Mouse (Mus musculus): ENCODE results near the gene Cd101. TPM values are rescaled to one million over a fixed set of nuclear protein-coding genes. Genes with fewer than 3 reads are reported as not detected.

Gene Cd101
- 0.18 TPM in 1 of 2 replicates, not detected in the other for total RNA-seq (2021)
- long read RNA-seq = 0 reads

GRCm38 (mm10) chr3:101029339-101029738 lies at the start of gene Cd101:
Cd101 (minus strand) TSS chr3:101029556.
- no peak for DNase-seq

- DNase-seq = peak; percentile 70
Measured at GRCm38 (mm10) chr3:101078344-101078743, 49.0 kb upstream of the Cd101 start.

DNA sequence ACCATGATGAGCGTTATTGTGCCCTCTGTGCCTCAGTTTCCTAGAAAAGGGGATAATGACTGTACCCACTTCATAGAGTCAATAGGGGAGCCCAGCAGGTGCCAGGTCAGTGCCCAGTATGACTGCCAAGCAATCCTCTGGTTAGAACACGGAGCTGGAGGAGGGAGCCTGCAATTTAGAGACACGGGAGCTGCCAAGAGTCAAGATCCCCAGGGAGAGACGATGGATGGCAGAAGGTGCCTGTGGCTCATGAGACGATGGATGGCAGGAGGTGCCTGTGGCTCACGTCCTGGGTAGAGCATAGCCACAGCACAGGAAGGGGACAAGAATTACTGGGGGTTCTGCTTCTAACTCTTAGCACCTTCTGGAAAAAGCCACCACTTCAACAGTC lies 48.3 kb upstream of the Cd101 start:
- no peak for DNase-seq

DNA sequence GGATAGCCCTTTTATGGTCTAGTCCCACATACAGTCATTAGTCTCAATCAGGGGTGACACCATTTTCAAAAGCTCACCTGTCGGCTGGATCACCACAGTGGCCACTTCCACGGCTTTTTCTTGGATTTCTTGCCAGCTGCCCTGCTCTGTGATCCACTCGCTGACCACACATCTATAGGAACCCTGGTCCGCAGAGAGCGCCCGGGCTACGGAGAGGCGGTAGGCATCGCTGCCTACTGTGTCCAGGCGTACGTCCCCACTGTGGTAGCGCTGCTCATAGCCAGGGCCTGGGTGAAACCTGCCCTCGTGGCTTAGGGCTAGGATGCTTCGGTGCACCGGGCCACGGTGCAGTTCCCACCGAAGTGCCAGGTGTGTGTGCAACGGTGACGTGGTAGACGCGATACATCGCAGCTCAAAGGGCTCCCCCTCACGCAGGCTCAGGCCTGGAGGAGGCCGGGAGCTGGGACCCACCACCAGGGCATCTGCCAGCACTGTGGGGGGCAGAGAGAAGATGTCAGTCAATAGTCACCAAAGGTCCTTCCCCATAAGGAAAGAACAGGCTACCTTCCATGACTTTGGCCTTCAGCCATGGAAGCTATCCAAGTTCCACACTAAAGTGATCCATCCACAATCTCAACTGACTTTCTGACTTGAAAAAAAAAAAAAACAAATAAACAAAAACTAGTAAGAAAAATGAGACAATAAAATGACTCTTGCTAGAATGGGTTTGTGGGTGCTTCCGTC lies 47.8 kb upstream of the Cd101 start:
- no peak for DNase-seq

DNA sequence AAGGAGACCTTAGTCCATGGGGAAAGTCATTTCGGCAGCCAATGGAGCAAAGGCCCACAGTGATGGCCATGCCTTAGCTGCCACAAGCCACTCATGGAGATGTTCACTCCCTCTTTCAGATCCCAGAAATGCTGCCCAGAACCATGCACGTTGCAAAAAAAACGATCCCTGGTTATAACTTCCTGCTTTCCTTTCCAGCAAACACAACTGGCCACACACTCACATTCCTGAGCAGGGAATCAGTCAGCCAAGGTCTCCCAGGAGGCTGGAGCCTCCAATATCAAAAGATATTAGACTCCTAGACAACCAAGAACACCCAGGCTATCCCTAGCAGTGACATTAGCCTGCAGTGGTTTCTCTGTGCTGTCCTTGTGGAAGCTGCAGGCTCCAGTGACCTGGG lies 46.5 kb upstream of the Cd101 start:
- DNase-seq = no peak

- DNase-seq = no peak
Measured at GRCm38 (mm10) chr3:101073384-101073783, 44.0 kb upstream of the Cd101 start.

GRCm38 (mm10) chr3:101072506-101073215 lies 43.3 kb upstream of the Cd101 start:
- no peak for DNase-seq

DNA sequence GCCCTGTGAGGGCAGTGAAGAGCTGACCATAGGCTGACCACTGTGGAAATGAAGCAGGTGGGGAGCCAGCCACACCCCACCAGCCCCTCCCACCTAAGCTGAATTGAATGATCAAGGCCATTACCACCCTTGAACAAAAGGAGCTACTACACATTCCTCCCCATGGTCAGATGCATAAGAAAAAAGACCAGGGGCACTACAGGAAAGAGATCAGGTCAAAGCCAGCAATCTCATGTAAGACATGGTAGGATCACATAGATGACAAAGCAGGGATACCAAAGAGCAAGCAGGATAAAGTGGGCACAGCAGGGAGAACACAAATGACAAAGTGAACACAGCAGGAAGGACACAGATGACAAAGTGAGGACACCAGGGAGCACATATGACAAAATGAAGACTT lies 42.2 kb upstream of the Cd101 start:
- no peak for DNase-seq

- no peak for DNase-seq
Measured at GRCm38 (mm10) chr3:101070796-101071235, 41.5 kb upstream of the Cd101 start.

- peak; percentile 68 for DNase-seq
Measured at GRCm38 (mm10) chr3:101070230-101070795, 41.0 kb upstream of the Cd101 start.

DNA sequence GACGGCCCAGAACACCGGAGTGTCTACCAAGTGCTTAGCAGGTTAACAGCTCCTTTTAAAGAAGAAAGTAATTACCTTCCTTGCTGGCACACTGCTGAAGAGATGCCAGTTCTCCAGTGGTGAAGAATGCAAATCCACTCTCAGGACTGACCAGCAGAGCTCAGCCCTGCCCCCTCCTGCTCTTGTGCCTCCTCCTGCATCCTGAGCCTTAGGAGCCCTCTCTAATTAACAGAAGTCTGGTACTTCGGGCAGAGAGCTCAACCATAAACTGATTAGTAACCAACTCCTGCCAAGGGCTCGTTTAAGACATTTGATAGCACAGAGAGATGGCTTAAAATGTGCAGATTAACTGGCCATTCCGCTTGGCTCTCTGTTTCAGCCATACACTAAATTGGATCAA lies 39.3 kb upstream of the Cd101 start:
- DNase-seq = no peak

DNA sequence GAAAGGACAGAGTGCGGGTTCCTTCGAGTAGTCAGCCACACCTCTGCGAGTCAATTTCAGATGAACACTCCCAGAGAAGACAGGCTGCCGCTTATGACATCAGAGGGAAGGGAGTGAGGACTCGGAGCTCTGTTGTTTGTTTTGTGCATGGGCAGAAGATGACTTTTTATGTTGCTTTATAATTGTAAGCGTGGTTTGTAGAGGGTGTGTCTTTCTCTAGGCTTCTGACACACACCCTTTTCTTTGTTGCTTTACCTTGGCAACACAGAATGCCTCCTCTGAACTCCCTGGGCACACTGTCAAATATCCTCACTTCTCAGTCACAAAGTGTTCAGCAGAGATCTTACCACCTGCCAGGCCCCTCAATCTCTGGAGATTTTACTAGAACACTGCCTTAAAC lies 36.8 kb upstream of the Cd101 start:
- DNase-seq = no peak

- no peak for DNase-seq
Measured at GRCm38 (mm10) chr3:101061865-101062585, 32.7 kb upstream of the Cd101 start.

GRCm38 (mm10) chr3:101059214-101059613 lies 29.9 kb upstream of the Cd101 start:
- no peak for DNase-seq

- DNase-seq = no peak
Measured at GRCm38 (mm10) chr3:101058203-101058602, 28.8 kb upstream of the Cd101 start.

DNA sequence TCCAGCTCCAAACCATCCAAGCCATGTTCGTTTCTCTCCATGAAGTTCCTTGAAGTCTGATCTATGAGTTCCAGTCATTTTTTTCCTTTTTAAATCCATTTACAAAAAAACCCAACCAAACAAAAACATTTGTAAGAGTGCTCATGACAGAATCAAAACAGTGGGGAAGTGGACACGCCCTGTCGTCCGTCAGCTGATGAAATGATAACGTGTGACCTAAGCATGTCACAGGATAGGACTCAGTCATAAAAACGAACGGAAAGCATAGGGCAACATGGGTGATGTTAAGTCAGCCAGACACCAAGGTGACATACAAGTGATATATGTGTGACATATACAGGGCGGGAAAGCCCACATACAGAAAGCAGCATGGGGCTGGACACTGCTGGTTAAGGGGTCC lies 25.9 kb upstream of the Cd101 start:
- DNase-seq = no peak

- DNase-seq = no peak
Measured at GRCm38 (mm10) chr3:101051601-101052000, 22.2 kb upstream of the Cd101 start.

DNA sequence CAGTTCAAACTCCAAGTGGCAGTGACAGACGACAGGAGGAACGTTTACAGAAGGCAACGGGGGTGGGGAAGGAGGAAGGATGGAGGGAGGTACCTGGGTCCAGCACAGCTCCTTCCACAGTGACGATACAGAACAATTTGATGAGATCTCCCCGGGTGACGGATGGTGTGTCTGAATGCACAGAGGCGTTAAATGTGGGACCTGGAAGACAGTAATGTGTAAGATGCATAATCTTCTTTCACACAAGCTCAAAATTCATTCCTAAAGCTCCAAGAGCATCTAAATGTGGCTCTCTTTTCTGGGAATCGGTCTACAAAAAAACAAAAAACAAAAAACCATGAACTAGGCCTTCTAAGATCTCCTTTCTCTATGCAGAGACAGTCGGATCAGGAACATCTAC lies 20.6 kb upstream of the Cd101 start:
- no peak for DNase-seq

- no peak for DNase-seq
Measured at GRCm38 (mm10) chr3:101048781-101049180, 19.4 kb upstream of the Cd101 start.

GRCm38 (mm10) chr3:101047586-101048275 lies 18.4 kb upstream of the Cd101 start:
- DNase-seq = peak; percentile 82

- DNase-seq = peak; percentile 48
Measured at GRCm38 (mm10) chr3:101045431-101045830, 16.1 kb upstream of the Cd101 start.

GRCm38 (mm10) chr3:101044686-101045085 lies 15.3 kb upstream of the Cd101 start:
- no peak for DNase-seq
